Mouse (Mus musculus) G1E (cell line): ENCODE results near the gene Ubald2. TPM values are rescaled to one million over a fixed set of nuclear protein-coding genes. Genes with fewer than 3 reads are reported as not detected.

Experiments used
- ATAC-seq: 2 replicates; pipeline ENCODE4 v1.8.0; 2016; ENCODE audit warnings: mild to moderate bottlenecking; ENCODE audit not compliant: insufficient number of reproducible peaks, poor library complexity, low FRiP score, severe bottlenecking; ENCODE audit errors: extremely low read depth
- DNase-seq: peaks from one replicate; pipeline ENCODE4 v3.0.0; 2012; ENCODE audit warnings: low spot score
- H3K27me3 ChIP-seq: 2 replicates; pipeline ENCODE4 v1.6.1; 2012; ENCODE audit warnings: mild to moderate bottlenecking, low read length, inconsistent platforms; ENCODE audit not compliant: insufficient read depth
- H3K36me3 ChIP-seq: replicated peaks from 2 replicates; pipeline ENCODE3; 2012; ENCODE audit warnings: mild to moderate bottlenecking, inconsistent platforms
- H3K4me1 ChIP-seq: 2 replicates; pipeline ENCODE4 v1.6.1; 2012; ENCODE audit warnings: low read depth, low read length, inconsistent platforms, mixed read lengths; ENCODE audit not compliant: insufficient read depth
- H3K4me3 ChIP-seq: 2 replicates; pipeline ENCODE4 v1.5.1; 2012; ENCODE audit warnings: low read depth, mild to moderate bottlenecking, inconsistent platforms, low read length, moderate library complexity, mixed read lengths
- H3K9me3 ChIP-seq: replicated peaks from 2 replicates; pipeline ENCODE4 v1.6.1; 2012; ENCODE audit warnings: inconsistent platforms
- CTCF ChIP-seq: IDR thresholded peaks from 2 replicates; pipeline ENCODE4 v1.5.1; 2012; ENCODE audit warnings: low read depth, low read length, inconsistent platforms, mixed read lengths
- GATA1 ChIP-seq: IDR thresholded peaks from 2 replicates; pipeline ENCODE4 v1.6.1; 2012; ENCODE audit warnings: borderline replicate concordance, low read length, inconsistent platforms, mixed read lengths
- GATA2 ChIP-seq: IDR thresholded peaks from 2 replicates; pipeline ENCODE4 v1.6.1; 2012; ENCODE audit warnings: low read depth, low read length, inconsistent platforms, borderline replicate concordance
- POLR2AphosphoS5 ChIP-seq: IDR thresholded peaks from 2 replicates; pipeline ENCODE4 v1.6.1; 2012; ENCODE audit warnings: low read depth, low read length, inconsistent platforms; ENCODE audit not compliant: insufficient replicate concordance
- TAL1 ChIP-seq: conservative IDR thresholded peaks from 2 replicates; pipeline ENCODE4 v1.6.1; 2012; ENCODE audit warnings: low read depth, low read length, inconsistent platforms, mixed read lengths
- polyA plus RNA-seq: library from polyadenylated mRNA; stranded (reverse); fragments of >175 nt; gene quantifications from 2 replicates; pipeline ENCODE4 v1.2.3, GENCODE M21; 2012
- total RNA-seq, 2 experiments: library from RNA; stranded (forward) in 1 of 2; stranded (reverse) in 1 of 2; fragments of 200-1000 nt in 1 of 2; fragments of >200 nt in 1 of 2; fragmentation: Nextera tagmentation in 1 of 2; gene quantifications; 2 replicates each; pipeline ENCODE4 v1.2.3; 2014 to 2017

Ubald2 gene
- total and polyA plus RNA-seq, 3 experiments, result 114 to 1,104 (median 210) TPM

DNA sequence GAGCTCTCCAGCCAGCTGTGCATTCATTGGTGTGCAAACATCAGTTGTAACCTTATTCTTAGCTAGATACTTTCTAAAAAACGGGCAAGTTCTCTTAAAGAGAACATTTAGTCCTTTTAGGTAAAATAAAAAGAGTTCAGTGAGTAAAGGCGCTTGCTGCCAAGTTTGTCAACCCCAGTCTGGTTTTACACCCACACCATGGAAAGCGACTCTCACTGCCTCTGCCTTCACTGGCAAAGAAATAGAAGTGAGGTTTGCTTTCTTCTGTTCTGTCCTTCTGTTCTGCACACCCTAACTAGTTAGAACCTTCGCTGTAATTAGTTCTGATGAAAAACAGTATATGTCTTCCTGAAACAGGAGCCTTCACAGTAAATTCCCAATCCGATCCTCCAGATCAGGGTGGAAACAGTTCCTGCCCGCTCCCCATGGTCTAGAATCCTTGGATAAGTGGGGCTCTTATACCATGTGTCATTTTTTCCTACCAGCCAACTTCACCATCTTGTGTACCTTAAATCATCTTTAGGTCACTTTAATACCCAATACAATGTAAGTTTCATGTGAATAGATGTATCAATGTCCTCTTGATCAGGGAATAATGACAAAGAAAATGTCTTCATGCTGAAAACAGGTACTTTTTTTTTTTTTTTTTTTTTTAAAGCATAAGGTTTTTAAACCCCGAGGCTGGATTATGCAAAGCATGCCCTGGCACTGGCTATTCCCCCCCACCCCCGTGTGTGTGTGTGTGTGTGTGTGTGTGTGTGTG is 1.1 kb upstream of the Ubald2 start:
- TF ChIP-seq GATA1 (no peak), GATA2 (no peak), TAL1 (no peak), CTCF (no peak), POLR2AphosphoS5 (no peak)
- Histone ChIP-seq H3K4me1 (peaks cover 77% of the 10 kb centered on the region), H3K4me3 (no peak overlapping the region), H3K36me3 (peaks cover 30% of the 10 kb centered on the region), H3K9me3 (no peaks in the 10 kb centered on the region), H3K27me3 (no peaks in the 10 kb centered on the region)
- ATAC-seq, result no peak
- DNase-seq, result no peak

DNA sequence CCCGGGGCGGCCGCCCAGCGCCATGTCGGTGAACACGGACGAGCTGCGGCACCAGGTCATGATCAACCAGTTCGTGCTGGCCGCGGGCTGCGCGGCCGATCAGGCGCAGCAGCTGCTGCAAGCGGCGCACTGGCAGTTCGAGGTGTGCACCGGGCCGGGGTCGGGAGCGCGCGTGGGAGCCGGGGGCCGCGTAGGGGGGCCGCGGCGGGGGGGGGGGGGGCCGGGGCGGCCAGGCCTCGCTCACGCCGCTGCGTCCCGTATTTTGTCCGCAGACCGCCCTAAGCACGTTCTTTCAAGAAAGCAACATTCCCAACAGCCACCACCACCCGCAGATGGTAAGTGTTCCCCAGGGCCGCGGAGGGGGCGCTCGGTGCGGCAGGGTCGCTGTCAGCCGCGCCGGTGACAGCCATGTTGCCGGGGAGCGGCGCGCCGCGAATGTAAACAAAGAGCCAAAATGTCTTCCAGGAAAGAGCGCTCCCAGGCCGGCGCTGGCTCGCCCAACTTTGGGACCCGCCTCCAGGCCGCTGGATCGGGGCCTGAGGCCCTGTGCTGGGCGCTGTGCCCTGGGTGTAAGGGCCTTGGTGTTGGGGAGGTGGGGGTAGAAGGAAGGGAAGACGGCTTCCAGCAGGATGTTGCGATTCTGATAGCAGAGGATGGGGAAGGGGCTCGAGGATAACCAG is 533 bp downstream of the Ubald2 start:
- Histone ChIP-seq H3K27me3 (no peaks in the 10 kb centered on the region), H3K36me3 (peaks cover 39% of the 10 kb centered on the region), H3K4me1 (peaks cover 67% of the 10 kb centered on the region), H3K9me3 (no peaks in the 10 kb centered on the region), H3K4me3 (peak overlapping the region; percentile 82)
- DNase-seq (peak; percentile 64), ATAC-seq (no peak)
- no peak for TF ChIP-seq CTCF

DNA sequence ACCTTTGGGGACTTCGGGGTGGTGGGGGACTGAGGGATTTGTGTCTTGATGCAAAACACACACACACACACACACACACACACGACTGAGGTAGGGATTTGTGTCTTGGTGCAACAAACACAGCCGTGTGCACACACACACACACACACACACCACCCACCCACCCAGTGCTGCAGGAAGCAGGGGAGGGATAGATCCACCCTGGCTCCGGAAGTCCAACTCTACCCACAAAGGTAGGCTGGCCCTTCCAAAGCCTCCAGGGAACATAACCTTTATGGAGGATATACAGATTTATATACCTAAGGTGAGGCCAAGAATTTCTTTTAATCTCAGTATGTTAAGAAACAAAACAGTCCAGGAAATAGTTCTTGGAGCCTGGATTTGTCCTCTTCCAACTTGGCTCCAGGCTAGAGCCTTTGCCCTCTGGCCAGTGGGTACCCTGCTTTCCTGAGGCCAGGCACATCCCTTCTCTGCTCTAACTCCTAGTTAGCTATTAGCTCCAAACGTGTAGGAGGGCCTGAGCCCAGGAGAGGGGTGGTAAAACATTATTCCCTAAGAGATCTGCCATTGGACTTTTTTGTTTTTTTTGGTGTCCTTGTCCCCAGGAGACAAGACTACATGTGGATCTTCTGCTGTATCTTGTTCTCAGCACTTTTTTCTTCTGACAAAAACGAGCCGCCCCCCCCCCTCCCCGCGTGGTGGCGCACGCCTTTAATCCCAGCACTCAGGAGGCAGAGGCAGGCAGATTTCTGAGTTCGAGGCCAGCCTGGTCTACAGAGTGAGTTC is 1.3 kb downstream of the Ubald2 start:
- H3K4me3 ChIP-seq, result peak overlapping the region; percentile 82
- H3K4me1 ChIP-seq, result peaks cover 67% of the 10 kb centered on the region
- H3K27me3 ChIP-seq, result no peaks in the 10 kb centered on the region
- no peak for TF ChIP-seq POLR2AphosphoS5
- TF ChIP-seq GATA1, result no peak
- no peak for TF ChIP-seq GATA2
- TF ChIP-seq CTCF, result no peak
- no peak for TF ChIP-seq TAL1
- no peak for ATAC-seq
- peaks cover 46% of the 10 kb centered on the region for H3K36me3 ChIP-seq
- H3K9me3 ChIP-seq, result no peaks in the 10 kb centered on the region
- DNase-seq, result no peak

DNA sequence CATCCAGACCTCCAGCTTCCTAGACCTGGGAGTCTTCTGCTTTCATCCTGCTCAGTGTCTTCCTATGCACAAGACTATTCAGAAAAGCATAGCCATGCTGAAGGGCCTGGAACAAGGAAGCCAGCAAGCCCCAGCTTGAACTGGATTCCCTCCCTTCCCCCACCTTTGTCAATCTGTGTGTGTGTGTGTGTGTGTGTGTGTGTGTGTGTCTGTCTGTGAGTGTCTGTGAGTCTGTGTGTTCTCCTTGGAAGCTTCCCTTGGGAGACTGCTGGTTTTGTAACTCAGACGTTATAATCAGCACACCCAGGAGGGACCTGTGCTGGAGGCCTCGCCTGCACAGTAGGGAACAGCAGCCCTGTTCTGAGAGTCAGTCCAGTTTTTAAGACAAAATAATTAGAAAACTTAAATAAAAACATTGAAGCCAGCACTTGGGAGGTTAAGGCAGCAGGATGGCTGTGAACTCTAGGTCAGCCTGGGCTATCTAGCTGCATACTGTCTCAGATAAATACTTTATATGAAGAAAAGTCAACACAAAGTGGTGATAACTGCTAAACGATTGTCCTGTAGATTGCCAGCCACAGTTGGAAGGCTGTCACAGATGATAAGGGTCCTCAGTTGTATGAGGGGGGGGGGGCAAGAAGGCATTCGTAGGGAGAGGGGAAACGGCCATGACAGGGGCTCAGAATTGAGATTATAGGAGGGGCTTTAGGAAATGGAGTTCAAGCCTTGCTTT is 2.3 kb downstream of the Ubald2 start:
- peak overlapping the region; percentile 69; the same call in 1 of the 2 replicates for H3K4me3 ChIP-seq
- ATAC-seq, result no peak; the same call in 1 of the 2 replicates
- TF ChIP-seq TAL1 (peak; percentile 61; the same call in 1 of the 2 replicates), GATA2 (no peak)
- DNase-seq, result no peak
- peaks cover 56% of the 10 kb centered on the region for H3K36me3 ChIP-seq
- H3K9me3 ChIP-seq, result no peaks in the 10 kb centered on the region
- no peaks in the 10 kb centered on the region for H3K27me3 ChIP-seq
- H3K4me1 ChIP-seq, result peaks cover 67% of the 10 kb centered on the region

DNA sequence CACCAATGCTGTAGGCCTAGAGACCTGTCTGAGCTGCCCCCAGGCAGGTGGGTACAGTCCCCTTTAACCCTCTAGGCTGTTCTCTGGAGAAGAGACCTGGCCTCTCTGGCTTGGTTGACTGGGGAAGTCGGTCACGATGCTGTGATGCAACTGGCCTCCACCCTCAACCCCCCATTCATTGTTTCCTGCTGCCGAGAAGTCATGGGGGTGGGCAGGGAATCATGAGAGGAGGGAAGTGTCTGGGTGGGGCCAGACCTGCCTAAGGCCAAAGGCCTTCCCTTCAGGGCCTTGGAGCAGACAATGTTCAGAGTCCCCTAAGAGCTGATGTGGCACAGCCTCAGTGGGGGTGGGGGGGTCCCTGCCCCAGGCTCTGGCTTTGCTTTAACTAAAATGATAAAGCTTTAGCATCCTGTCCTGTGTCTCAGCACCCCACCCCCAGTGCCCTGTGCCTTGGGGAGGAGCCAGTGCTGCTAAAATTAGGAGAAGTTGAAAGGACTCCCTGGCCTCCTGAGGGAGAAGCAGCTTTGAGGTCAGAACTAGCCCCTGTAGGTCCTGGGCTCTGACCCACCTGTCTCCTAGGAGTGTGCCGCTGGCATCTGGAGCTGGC is 2.9 kb downstream of the Ubald2 start:
- DNase-seq (peak; percentile 81), ATAC-seq (peak; percentile 31)
- Histone ChIP-seq H3K36me3 (peaks cover 63% of the 10 kb centered on the region), H3K27me3 (no peaks in the 10 kb centered on the region), H3K4me1 (peaks cover 64% of the 10 kb centered on the region), H3K9me3 (no peaks in the 10 kb centered on the region), H3K4me3 (peak overlapping the region; percentile 69; the same call in 1 of the 2 replicates)
- TF ChIP-seq TAL1 (no peak), POLR2AphosphoS5 (no peak), CTCF (no peak), GATA2 (no peak), GATA1 (no peak)

DNA sequence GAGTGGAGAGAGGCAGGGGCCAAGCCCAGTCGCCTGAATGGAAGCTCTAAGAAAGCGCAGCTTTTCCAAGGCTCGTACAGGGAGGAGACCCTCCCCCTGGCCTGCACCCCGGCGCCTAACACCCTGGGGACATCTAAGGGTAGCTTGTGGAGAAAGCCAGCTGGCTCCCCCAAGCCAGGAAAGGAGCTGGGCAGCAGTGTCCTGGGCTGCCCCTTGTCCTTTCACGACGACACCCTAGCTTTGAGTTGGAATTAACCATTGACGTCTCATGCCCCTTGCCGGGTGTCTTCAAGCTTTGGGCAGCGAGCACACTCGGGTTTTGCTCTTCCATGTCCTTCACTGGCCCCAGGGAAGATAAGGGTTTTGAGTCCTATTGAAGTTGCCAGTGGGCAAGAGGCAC is 3.6 kb downstream of the Ubald2 start:
- no peaks in the 10 kb centered on the region for H3K27me3 ChIP-seq
- peak overlapping the region; percentile 69; the same call in 1 of the 2 replicates for H3K4me3 ChIP-seq
- H3K4me1 ChIP-seq, result peaks cover 66% of the 10 kb centered on the region
- peaks cover 69% of the 10 kb centered on the region for H3K36me3 ChIP-seq
- no peak for DNase-seq
- H3K9me3 ChIP-seq, result no peaks in the 10 kb centered on the region
- TF ChIP-seq POLR2AphosphoS5, result no peak
- no peak for TF ChIP-seq TAL1
- TF ChIP-seq CTCF, result no peak
- no peak for TF ChIP-seq GATA2
- TF ChIP-seq GATA1, result no peak
- ATAC-seq, result no peak
